Comparison of ENCODE assay signal across 39 mouse cellular contexts in the genomic region with DNA sequence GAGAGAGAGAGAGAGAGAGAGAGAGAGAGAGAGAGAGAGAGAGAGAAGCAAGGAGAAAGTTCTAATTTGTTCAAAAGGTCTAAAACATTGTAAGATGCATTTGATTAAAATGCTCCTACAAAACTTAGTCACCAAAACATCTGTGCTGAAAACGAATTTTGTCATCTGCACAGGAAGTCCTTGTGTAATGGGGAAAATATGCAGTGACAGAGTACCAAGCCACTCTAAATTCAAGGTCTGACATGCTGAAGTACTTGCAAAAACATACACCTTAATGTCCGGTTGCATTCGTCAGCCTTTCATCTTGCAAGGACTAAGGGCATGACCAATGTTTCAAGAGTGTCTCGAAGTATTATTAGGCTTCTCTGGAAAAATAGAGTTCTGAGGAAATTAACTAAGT. TPM values are rescaled to one million over a fixed set of nuclear protein-coding genes. Genes with fewer than 3 reads are reported as not detected.
"Had no signal": no experiment of that assay in that cellular context is flagged by ENCODE, and none has a peak within 500 bp of the region (broad histone marks: within the 10 kb centered on the region; RNA-seq: fewer than 3 reads in every experiment).

No protein-coding gene starts in this region.

- H3K9ac ChIP-seq: heart, embryonic 12.5 days; hindbrain, embryonic 13.5 days; hindbrain, embryonic 15.5 days; kidney, embryonic 15.5 days; limb, embryonic 13.5 days; limb, embryonic 15.5 days had no signal

- H3K36me3 ChIP-seq: heart, embryonic 10.5 days; heart, embryonic 12.5 days; hindbrain, embryonic 13.5 days; hindbrain, embryonic 15.5 days; kidney, embryonic 15.5 days; limb, embryonic 13.5 days; limb, embryonic 15.5 days had no signal

- DNase-seq: gastrocnemius, postnatal 14 days; gastrocnemius, postnatal 36 days; heart, adult 18-20 months; heart, postnatal 10 days; heart, postnatal 36 days; kidney, adult 11 months; kidney, adult 2 months; kidney, adult 9 months; kidney, postnatal 14 days; kidney, postnatal 36 days; layer of hippocampus, adult 9-11 months; layer of hippocampus, postnatal 36 days; left cerebral cortex, postnatal 4 days had no signal

- H3K4me2 ChIP-seq: heart, embryonic 12.5 days; hindbrain, embryonic 13.5 days; hindbrain, embryonic 15.5 days; kidney, embryonic 15.5 days; limb, embryonic 13.5 days; limb, embryonic 15.5 days had no signal

- ATAC-seq: hindbrain, postnatal 0 days; intestine, embryonic 16.5 days had no signal

- H3K4me3 ChIP-seq: heart, embryonic 10.5 days; heart, embryonic 12.5 days; hindbrain, embryonic 13.5 days; hindbrain, embryonic 15.5 days; kidney, embryonic 15.5 days; limb, embryonic 13.5 days; limb, embryonic 15.5 days had no signal

- H3K4me1 ChIP-seq: heart, embryonic 10.5 days; heart, embryonic 12.5 days; hindbrain, embryonic 13.5 days; hindbrain, embryonic 15.5 days; kidney, embryonic 15.5 days; limb, embryonic 13.5 days had no signal

- H3K9me3 ChIP-seq: heart, embryonic 10.5 days; heart, embryonic 12.5 days; hindbrain, embryonic 13.5 days; hindbrain, embryonic 15.5 days; kidney, embryonic 15.5 days; limb, embryonic 13.5 days; limb, embryonic 15.5 days had no signal

- H3K27me3 ChIP-seq: heart, embryonic 12.5 days; hindbrain, embryonic 13.5 days; hindbrain, embryonic 15.5 days; kidney, embryonic 15.5 days; limb, embryonic 13.5 days; limb, embryonic 15.5 days had no signal

- H3K27ac ChIP-seq: heart, embryonic 10.5 days; hindbrain, embryonic 13.5 days; hindbrain, embryonic 15.5 days; hindbrain, postnatal 0 days; kidney, embryonic 15.5 days; kidney, postnatal 0 days; limb, embryonic 13.5 days; limb, embryonic 15.5 days had no signal

RNA-seq across cellular contexts. Expression of gene Hao1, which starts 15.7 kb away (rescaled TPM):
- total RNA-seq: gastrocnemius, adult 18-20 months; gastrocnemius, adult 8-10 months; gastrocnemius, postnatal 14 days; gastrocnemius, postnatal 36 days; heart, adult 18-20 months; heart, adult 8-10 months; heart, postnatal 10 days; heart, postnatal 36 days; hematopoietic stem cell, adult 5-6 weeks; hindbrain, postnatal 0 days; layer of hippocampus, adult 18-20 months; layer of hippocampus, adult 8-10 months; layer of hippocampus, postnatal 14 days; layer of hippocampus, postnatal 36 days; left cerebral cortex, adult 18-20 months; left cerebral cortex, postnatal 25 days; left cerebral cortex, postnatal 4 days had no signal
- polyA plus RNA-seq: gonadal fat pad, adult 2 months; heart, embryonic 10.5 days; heart, embryonic 14.5 days; heart, embryonic 16.5 days; hindbrain, embryonic 11.5 days; intestine, embryonic 14.5 days; intestine, embryonic 16.5 days; kidney, adult 2 months; kidney, embryonic 15.5 days; large intestine, adult 2 months; limb, embryonic 11.5 days had no signal
